7 mouse cellular contexts compared by ENCODE assay signal in the genomic region with DNA sequence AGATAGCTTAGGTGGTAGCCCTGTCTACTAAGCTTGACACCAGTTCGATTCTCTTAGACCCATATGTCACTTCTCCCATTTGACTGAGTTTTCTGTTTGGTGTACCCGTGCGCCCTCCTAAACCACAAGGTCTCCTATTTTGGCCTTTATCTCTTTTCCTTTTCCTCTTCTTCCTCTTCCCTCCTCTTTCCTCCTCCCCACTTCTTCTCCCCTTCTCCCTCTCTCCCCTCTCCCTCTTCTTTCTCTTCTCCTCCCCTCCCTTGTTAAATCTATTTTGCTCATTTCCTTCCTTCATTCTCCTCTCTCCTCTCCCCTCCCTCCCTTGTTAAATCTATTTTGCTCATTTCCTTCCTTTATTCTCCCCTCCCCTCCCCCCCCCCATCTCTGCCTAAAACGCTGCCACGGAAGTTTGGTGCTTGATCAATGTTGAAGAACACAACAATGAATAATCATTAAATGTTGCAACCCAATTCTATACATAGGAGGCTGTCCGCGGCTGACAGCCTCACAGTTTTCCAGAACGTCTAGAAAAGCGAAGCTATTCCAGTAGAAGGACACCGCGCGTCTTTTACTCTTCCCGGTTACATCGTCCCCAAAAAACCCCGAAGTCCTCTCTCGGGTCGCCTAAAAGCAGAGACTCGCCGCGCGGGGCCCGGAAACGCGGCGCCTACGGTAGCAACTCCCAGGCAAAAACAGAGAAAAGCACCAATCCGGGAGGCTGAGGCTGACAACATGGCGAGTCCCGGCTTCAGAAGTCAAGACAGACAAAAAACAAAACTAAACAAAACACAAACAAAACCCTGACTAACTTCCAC. TPM values are rescaled to one million over a fixed set of nuclear protein-coding genes. Genes with fewer than 3 reads are reported as not detected.
A peak's percentile ranks its signal among the peaks of the same experiment; 100 is the strongest.
DNase-seq lines count a peak whose midpoint lies in the region; ATAC-seq lines count a peak whose summit lies in the region.

No protein-coding gene starts in this region.

- H3K4me3 ChIP-seq in lung, embryonic 15.5 days, result peak overlapping the region; percentile 57
- peak overlapping the region; percentile 87 for H3K4me3 ChIP-seq in hindbrain, embryonic 13.5 days
- H3K4me3 ChIP-seq in midbrain, embryonic 13.5 days (replicated peaks), result peak overlapping the region; percentile 93

- H3K4me2 ChIP-seq in lung, embryonic 15.5 days, result peak overlapping the region; percentile 64
- peak overlapping the region; percentile 60 for H3K4me2 ChIP-seq in hindbrain, embryonic 13.5 days
- peak overlapping the region; percentile 65 for H3K4me2 ChIP-seq in midbrain, embryonic 13.5 days (replicated peaks)

- ATAC-seq in lung, embryonic 15.5 days (ENCODE audit: borderline replicate concordance, extremely low read depth, low FRiP score, low TSS enrichment), result peak; percentile 70
- ATAC-seq in common myeloid progenitor, adult 5-6 weeks (replicated peaks; ENCODE audit: low read depth, poor library complexity, severe bottlenecking), result peak; percentile 52
- peak; percentile 71 for ATAC-seq in hindbrain, embryonic 13.5 days (ENCODE audit: low FRiP score)
- ATAC-seq in midbrain, embryonic 13.5 days, result peak; percentile 32

- H3K36me3 ChIP-seq in lung, embryonic 15.5 days, result peaks cover 7% of the 10 kb centered on the region; the same call in 1 of the 2 replicates
- H3K36me3 ChIP-seq in hindbrain, embryonic 13.5 days, result no peaks in the 10 kb centered on the region; the same call in 1 of the 2 replicates
- H3K36me3 ChIP-seq in midbrain, embryonic 13.5 days, result peaks cover 4% of the 10 kb centered on the region; the same call in 1 of the 2 replicates

- peak overlapping the region; percentile 93 for H3K27ac ChIP-seq in lung, embryonic 15.5 days
- H3K27ac ChIP-seq in hindbrain, embryonic 13.5 days, result peak overlapping the region; percentile 91
- H3K27ac ChIP-seq in midbrain, embryonic 13.5 days, result peak overlapping the region; percentile 88

- no peak for DNase-seq in lung, postnatal 25 days (ENCODE audit: low spot score)
- no peak for DNase-seq in urinary bladder, postnatal 14 days (ENCODE audit: low spot score)
- no peak for DNase-seq in ovary, postnatal 10 days (ENCODE audit: low spot score)

- H3K9me3 ChIP-seq in lung, embryonic 15.5 days, result no peaks in the 10 kb centered on the region
- H3K9me3 ChIP-seq in hindbrain, embryonic 13.5 days, result no peaks in the 10 kb centered on the region
- no peaks in the 10 kb centered on the region for H3K9me3 ChIP-seq in midbrain, embryonic 13.5 days

- peaks cover 12% of the 10 kb centered on the region for H3K4me1 ChIP-seq in lung, embryonic 15.5 days
- peaks cover 23% of the 10 kb centered on the region for H3K4me1 ChIP-seq in hindbrain, embryonic 13.5 days (replicated peaks)
- peaks cover 26% of the 10 kb centered on the region for H3K4me1 ChIP-seq in midbrain, embryonic 13.5 days (replicated peaks)

- 7% methylated on average over 29 of the region's 29 CpGs for WGBS in lung, embryonic 15.5 days
- 8% methylated on average over 29 of the region's 29 CpGs for WGBS in hindbrain, embryonic 13.5 days
- WGBS in midbrain, embryonic 13.5 days, result 8% methylated on average over 29 of the region's 29 CpGs

- no peaks in the 10 kb centered on the region for H3K27me3 ChIP-seq in lung, embryonic 15.5 days
- H3K27me3 ChIP-seq in hindbrain, embryonic 13.5 days, result no peaks in the 10 kb centered on the region
- no peaks in the 10 kb centered on the region for H3K27me3 ChIP-seq in midbrain, embryonic 13.5 days

- H3K9ac ChIP-seq in lung, embryonic 15.5 days, result peak overlapping the region; percentile 66
- H3K9ac ChIP-seq in hindbrain, embryonic 13.5 days, result peak overlapping the region; percentile 77
- H3K9ac ChIP-seq in midbrain, embryonic 13.5 days (replicated peaks), result peak overlapping the region; percentile 76

RNA-seq across cellular contexts. Expression of a gene that starts 0.8 kb away (rescaled TPM):
- 65.3 and 66.7 TPM in 2 replicates for polyA plus RNA-seq in lung, embryonic 15.5 days (2015; fragmentation: Nextera tagmentation; extraction: Ambion mirVana)
- total RNA-seq in common myeloid progenitor, adult 5-6 weeks (2017), result 71.3 and 76.3 TPM in 2 replicates
- 57.0 and 57.5 TPM in 2 replicates for polyA plus RNA-seq in hindbrain, embryonic 13.5 days (2015; fragmentation: Nextera tagmentation; extraction: Ambion mirVana)
- polyA plus RNA-seq in midbrain, embryonic 13.5 days (2015; fragmentation: Nextera tagmentation; extraction: Ambion mirVana), result 56.0 and 59.3 TPM in 2 replicates

RNA-seq across cellular contexts. Expression of a gene that starts 11.4 kb away (rescaled TPM):
- polyA plus RNA-seq in lung, embryonic 15.5 days (2015; fragmentation: Nextera tagmentation; extraction: Ambion mirVana), result 9.9 and 11.2 TPM in 2 replicates
- 14.8 and 15.9 TPM in 2 replicates for total RNA-seq in common myeloid progenitor, adult 5-6 weeks (2017)
- 299 and 313 TPM in 2 replicates for polyA plus RNA-seq in hindbrain, embryonic 13.5 days (2015; fragmentation: Nextera tagmentation; extraction: Ambion mirVana)
- 304 and 317 TPM in 2 replicates for polyA plus RNA-seq in midbrain, embryonic 13.5 days (2015; fragmentation: Nextera tagmentation; extraction: Ambion mirVana)

RNA-seq across cellular contexts. Expression of a gene that starts 25.8 kb away (rescaled TPM):
- polyA plus RNA-seq in lung, embryonic 15.5 days (2015; fragmentation: Nextera tagmentation; extraction: Ambion mirVana), result 0.11 TPM in 1 of 2 replicates, not detected in the other
- total RNA-seq in common myeloid progenitor, adult 5-6 weeks (2017), result 2.8 TPM in 1 of 2 replicates, not detected in the other
- 0.23 and 0.38 TPM in 2 replicates for polyA plus RNA-seq in hindbrain, embryonic 13.5 days (2015; fragmentation: Nextera tagmentation; extraction: Ambion mirVana)
- 0.19 and 0.24 TPM in 2 replicates for polyA plus RNA-seq in midbrain, embryonic 13.5 days (2015; fragmentation: Nextera tagmentation; extraction: Ambion mirVana)

Comparison
In these comparisons a context has a peak if more than half of its experiments do, and no peak if none do; other contexts are left out.
1. RNA of a gene that starts 11.4 kb away (polyA plus RNA-seq): 304 to 317 TPM in midbrain, embryonic 13.5 days and 299 to 313 TPM in hindbrain, embryonic 13.5 days; 9.9 to 11.2 TPM in lung, embryonic 15.5 days; every median in the first group is over 10 times any median in the second.
2. Peak in every context shown above with its lines, with median percentiles within 50 percentile points of each other: ATAC-seq, H3K27ac ChIP-seq, H3K4me2 ChIP-seq, H3K4me3 ChIP-seq and H3K9ac ChIP-seq.